Mouse (Mus musculus) c-Kit-negative CD71-positive TER-119-positive erythroid progenitor cells, embryonic 14.5 days (primary cell): ENCODE results near the gene Rilpl1.
"Not testable (repeated sequence)": the region's sequence is repeated elsewhere in the genome, so short reads cannot be mapped to it uniquely, and the experiment has no call there.

Experiments
- DNase-seq: peaks from one replicate; pipeline ENCODE4 v3.0.0-alpha.2; 2013; ENCODE audit warnings: low read depth, low spot score

The Rilpl1 gene

DNA sequence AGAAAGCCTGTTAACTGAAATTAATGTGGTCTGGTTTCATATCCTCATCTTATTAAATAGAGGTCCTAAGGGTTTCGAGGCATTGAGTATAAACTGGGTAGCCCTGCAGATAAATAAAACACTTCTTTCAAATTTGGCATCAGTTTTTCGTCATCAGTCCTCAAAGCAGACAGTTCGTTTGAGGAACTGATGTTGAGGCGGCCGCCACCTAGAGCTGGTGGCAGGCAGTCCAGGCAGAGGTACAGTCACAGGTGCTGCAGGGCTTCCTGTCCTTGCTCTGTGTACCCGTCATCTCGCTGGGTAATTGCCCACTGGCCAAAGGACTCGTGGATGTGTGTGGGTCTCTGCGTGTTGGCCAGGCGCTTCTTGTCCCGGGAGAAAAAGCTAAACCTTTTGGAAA lies 37.7 kb downstream of the Rilpl1 start:
- no peak for DNase-seq

DNA sequence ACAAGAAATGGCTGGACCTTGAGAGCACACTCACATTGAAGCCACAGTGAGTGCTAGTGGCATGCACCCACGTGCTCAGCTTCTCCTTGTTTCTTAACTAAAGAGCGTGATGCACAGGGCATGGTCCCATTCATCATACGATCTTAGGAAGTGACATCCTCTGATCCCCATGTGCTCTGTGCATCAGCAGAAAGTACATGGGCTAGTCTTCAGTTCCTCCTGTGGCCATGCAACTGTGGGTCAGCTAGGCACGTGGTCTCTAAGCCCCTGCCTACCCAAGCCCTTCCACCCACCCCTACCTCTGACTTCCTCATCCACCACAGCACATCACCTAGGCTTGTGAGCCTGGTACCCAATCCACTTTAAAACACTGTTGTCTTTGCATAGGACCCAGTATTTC lies 38.6 kb downstream of the Rilpl1 start:
- no peak for DNase-seq

DNA sequence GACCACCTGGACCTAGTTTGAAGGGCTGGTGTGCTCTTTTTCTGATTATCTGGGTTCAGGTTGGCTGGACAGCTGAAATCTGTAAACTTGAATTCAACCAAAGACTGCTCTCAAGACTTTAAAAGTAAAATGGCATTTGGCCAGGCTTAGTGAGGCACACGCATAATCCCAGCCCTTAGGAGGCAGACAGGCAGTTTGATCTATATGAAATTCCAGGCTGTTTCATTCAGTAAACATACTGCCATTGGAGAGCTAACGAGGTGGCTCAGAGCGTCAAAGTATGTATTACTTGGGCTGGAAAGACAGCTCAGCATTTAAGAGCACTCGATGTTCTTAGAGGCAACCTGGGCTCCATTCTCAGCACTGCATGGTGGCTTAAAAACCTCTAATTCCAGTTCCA lies 39.5 kb downstream of the Rilpl1 start:
- DNase-seq, result no peak

DNA sequence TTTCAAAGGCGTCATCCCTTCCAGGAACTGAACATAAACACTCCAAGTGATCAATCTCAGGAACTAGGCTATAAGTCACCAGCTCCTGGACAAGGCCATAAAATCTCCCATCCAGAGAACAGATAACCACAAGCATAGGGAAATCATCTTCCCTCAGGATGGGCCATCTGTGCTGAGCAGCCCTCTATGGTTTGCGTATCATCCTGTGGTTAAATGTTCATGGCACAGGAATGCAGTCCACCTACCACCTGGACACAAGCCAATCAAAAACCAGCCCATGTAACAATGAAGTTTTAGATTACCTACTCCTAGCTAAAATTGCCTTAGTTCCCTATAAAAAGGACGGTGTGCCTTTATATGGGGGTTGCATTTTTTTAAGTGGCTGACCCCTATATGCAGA lies 42.3 kb downstream of the Rilpl1 start:
- DNase-seq, result no peak

DNA sequence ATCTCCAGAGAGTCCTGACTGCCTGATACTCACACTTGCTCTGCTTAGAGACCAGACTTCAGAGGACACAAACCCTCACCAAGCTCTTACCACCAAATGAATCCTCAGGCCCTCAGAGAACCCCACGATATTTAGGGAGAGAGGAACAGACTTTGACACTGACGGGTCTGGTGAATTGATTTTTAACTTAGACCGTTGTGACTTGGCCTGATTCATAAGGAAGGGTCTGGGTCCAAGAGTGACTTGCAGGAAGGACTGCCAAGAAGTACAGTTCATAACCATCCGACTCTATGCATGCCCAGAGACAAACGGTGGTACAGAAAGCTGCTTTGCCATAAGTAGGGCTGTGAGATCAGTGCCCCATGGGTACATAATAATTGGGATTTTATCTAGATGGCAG lies 45.5 kb downstream of the Rilpl1 start:
- DNase-seq, result no peak

DNA sequence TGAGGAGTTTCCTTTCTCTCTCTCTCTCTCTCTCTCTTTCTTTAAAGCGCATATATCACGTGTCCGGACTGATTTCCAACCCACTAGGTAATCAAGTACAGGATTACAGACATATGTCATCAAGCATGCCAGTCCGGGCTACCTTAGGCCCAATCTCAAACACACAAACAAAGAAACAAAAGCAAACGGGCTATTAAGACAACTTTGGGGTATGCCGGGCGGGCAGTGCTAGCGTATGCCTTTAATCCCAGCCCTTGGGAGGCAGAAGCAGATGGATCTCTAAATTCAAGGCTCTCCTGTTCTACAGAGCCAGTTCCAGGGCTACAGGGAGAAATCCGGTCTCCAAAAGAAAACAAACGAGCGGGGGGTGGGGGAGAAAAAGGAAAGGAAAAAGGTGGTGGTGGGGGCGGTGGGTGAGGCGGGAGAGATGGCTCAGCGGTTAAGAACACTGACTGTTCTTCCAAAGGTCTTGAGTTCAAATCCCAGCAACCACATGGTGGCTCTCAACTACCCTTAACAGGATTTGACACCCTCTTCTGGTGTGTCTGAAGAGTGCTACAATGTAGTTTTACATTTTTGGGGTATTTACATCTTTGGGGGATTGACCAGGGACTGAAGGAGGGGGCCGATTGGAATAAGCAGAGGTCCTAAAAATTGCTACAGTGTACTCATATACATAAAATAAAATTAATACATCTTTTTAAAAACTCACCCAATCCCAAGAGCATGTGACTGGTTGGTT lies 47.4 kb downstream of the Rilpl1 start:
- DNase-seq, result no peak

DNA sequence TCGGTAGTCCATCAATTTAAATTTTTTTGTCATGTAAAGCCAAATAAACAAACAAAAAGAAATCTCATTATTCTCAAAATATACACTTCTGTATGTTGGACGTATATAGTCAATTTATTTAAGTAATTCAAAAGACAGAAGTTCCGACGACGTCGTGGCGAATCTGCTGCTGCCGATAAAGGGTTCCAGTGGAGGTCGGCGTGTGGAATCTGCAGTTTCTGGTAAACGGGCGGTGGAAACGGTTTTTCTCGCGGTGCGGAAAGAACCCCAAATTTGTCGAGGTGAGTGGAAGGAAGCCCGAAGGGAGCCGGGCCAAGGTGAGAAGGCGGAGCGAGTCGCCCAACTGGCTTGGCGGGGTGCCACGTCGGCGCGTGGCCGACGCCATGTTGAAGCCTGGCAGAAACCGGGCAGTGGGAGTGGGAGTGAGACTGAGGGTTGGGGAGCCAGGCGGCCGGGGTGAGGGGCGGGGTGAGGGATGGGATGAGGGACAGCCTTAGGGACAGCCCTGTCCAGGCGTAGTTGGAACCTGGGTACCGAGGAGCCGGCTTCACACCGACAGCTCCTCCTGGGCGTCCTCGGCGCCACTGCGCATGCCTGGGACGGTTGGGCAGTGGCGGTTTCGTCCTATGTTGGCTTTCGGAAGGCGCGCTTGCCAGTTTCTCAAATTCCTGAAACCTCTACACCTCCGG lies 48.1 kb downstream of the Rilpl1 start, which contains the start of gene Snrnp35:
TSS of gene Snrnp35 (plus strand) at position 169 of the 689 bp plus-strand sequence.
- peak; percentile 81 for DNase-seq

DNA sequence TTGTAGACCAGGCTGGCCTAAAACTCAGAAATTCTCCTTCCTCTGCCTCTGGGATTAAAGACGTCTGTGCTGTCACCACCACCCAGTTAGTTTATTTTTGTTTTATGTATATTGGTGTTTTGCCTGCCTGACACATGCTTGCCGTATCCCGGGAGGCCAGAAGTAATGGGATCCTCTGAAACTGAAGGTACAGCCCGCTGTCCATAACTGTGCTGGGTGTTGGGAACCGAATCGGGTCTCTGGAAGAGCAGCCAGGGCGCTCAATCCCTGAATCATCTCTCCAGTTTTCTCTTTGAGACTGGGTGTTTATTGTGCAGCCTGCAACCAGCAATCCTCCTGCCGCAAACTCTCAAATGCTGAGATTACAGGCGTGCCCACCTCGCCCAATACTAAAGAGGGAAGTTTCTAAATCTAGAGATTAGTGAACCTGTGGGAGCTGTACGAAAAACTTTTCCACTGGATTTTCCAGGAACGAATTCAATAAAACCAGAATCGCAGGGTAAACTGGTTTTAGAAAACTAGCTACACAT lies 48.7 kb downstream of the Rilpl1 start:
- DNase-seq, result no peak

DNA sequence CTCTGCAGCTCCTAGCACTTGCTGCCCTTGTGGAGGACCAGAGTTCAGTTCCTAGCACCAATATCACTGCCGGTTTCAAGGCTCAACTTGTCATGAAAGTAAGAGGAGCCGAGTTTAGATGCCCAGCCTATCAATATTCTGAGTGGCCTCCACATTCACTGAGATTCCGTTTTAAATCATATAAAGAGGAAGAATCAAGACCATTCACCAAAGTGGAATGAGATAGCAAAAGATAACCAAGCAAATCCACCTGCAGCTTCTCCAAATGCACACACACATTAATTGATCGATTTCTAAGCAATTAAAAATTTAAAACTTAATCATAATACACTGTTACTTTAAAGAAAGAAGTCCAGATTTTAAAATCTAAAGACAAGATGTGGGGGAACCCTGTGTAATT lies 49.5 kb downstream of the Rilpl1 start:
- no peak for DNase-seq

DNA sequence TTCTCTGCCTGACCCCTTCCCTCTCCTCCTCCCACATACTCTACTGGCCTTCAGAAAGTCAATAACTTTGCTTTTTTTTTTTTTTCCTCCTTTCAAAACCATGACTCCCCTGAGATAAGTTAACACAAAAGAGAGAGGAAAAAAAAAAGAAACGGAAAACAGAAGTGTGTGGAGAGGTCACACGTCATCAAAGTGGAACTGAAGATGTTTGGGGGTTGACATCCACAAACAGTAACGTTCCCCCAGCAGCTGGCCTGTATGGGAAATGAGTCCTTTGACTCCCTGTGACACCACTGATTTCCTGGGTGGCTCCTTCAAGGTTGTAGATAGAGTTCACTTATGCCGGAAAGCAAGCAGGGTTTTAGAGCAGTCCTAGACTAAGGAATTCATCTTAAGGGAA lies 51.1 kb downstream of the Rilpl1 start:
- no peak for DNase-seq

DNA sequence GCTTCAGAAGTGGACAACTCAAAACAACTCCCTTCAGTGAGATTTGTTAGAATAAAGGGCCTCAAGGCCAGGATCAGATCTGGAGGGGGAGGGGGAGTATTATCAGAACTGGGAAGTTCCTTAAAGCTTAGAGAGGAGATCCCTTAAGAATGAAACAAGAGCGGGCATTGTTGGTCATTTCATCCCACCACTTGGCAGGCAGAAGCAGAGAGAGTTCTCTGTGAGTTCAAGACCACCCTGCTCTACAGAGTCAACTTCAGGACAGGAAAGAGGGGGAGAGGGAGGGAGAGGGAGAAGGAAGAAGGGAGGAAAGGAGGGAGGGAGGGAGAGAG lies 52.4 kb downstream of the Rilpl1 start:
- DNase-seq, result no peak

DNA sequence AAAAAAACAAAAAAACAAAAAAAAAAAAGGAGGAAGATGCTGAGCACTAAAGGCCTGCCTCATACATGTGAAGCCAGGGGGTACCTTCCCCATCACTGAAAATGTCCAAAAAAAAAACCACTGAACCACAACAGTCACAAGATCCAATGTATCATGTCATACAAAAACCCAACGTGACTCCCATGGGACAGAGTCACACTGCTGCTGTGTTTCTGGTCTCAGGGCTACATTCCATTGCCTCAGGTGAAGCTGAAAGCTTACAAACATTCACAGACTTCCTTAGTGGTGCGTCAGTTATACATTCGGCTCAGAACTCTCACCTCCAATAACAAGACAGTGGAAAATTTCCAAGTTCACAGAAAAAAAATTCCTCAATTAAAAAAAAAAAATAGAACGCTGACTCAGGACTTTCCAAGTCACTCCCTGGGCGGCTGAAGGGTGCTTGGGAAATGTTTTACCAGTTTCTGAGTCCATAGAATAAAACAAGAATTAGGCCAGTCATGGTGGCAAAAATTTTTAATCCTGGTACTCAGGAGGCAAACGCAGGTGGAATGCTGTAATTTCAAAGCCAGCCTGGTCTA lies 60.5 kb downstream of the Rilpl1 start:
- DNase-seq, result no peak

DNA sequence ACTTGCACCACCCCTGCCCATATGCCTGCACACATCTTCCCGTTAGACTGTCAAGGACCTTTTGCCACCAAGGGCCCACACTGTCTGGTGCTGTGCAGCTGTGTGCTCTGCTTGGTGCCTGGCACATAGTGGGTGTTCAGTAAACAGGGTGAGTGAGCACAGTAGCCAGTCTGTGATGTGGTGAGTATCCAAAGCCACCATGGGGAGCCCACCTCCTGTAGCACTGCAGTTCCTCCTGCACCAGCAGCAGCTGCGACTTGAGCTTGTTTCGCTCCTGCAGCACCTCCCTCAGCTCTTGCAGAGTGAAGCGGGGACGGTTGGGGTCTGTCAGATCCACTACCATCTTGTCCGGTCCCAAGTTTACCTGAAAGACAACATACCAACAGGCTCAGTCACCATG lies 61.7 kb downstream of the Rilpl1 start:
- no peak for DNase-seq

DNA sequence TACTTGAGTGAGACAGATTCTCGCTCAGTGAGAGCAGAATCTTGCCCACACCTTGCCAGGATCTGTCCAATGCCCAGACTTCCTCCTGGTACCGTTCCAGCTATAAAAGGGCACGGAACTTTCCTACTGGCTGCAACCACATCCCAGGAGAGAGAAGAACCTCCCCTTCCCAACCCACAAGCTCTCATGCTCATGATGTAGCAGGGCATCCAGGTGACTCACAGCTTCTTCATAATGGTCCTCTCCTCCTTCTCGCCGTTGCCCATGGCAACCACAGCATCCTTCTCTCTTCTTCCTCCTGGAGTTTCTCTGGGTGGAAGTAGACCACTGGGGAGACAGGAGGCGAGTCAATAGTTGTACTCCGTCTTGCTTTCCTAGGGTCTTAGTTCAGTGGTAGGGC lies 62.8 kb downstream of the Rilpl1 start:
- DNase-seq, result no peak

DNA sequence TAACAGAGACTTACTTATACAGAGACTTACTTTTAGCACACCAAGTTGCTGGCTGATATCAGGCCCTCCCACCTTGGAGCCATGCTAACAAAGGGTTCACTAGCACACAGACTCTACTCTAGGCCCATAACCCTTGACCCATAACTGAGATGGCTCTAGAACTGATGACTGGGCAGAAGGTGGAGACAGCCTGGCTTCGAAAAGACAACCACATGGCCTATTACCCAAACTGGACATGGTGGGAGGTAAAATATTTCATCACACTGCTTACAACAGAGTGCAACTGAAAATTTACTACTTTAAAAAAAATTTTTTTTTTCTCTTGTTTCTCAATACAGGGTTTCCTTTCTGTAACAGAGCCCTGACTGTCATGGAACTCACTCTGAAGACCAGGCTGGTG lies 63.4 kb downstream of the Rilpl1 start:
- no peak for DNase-seq

DNA sequence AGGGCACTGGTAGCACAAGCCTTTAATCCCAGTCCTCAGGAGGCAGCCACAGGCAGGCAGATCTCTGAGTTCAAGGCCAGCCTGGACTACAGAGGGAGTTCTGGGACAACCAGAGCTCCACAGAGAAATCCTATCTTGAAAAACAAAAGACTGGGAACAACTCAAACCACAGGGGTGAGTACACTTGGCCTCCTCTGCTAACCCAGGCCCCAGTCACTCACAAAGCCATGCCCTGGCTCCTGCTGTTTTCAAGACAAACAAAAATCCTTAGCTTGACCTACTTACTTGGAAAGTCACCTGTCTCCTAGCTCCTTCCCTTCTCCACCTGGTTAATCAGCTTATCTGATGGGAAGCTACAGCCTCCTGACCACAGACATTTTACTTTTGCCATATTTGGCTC lies 66.3 kb downstream of the Rilpl1 start:
- DNase-seq, result no peak

DNA sequence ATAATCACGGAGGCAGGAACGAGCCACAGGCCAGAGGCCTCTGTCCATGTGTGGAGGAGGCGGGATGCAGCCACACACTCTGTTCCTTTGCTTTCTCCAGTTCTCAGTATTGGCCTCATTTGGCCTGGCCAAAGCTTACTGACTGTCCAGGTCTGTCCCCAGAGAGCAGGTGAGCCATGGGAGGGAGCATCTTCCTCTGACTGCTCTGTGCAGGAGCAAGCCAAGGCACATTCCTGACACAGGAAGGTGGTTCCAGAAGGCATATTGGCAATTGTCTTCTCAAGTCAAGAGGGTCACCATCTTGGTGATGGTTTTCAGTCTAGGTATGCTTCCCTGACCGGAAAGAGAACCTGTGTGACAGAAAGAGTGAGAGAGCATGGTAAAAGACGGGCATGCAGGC lies 67.7 kb downstream of the Rilpl1 start:
- no peak for DNase-seq

DNA sequence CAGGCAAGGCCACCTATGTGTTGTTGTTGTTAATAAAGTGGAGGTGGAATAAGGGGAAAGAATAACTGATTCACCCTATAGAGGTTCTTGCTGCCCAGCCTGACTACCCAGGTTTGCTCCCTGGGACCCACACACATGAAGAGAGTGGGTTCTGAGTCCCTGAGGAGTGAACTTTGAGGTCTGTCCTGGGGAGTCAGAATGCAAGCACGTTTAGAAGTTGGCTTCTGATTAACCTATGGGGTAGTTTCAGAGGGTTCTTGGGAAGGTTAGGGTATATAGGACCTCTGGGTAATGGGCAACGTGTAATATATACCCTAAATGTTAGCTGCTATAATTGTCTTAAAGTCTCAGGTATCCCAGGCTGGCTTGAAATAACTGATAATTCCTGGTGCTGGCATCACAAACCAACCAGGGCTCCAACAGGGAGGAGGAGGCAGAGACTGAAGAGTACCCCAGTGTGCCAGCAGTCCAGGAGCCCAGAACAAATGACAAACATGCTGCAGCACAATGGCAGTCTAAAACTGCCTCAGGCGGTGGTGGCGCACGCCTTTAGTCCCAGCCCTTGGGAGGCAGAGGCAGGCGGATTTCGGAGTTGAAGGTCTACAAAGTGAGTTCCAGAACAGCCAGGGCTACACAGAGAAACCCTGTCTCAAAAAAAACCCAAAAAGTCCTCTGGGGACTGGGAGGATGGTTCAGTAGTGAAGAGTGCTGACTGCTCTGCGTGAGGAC lies 68.7 kb downstream of the Rilpl1 start:
- no peak for DNase-seq

DNA sequence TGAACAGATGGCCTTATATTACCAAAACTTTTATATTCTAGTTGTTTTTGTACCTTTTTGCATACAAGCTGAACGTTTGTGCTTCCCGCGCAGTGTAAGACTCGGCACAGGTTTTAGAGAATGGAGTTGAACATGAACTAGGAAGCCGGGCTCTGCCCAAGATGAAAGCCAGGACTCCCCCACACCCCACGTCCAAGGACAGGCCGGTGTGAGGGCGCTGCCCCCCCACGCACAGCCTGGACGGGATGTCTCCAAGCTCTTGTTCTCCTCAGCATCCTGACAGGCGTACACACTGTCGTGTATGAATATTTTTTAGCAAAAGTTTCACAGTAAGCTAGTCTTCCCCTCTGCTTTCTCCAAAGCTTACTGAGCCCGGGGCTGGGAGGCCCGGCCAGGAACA lies 70.3 kb downstream of the Rilpl1 start:
- DNase-seq, result not testable (repeated sequence)

DNA sequence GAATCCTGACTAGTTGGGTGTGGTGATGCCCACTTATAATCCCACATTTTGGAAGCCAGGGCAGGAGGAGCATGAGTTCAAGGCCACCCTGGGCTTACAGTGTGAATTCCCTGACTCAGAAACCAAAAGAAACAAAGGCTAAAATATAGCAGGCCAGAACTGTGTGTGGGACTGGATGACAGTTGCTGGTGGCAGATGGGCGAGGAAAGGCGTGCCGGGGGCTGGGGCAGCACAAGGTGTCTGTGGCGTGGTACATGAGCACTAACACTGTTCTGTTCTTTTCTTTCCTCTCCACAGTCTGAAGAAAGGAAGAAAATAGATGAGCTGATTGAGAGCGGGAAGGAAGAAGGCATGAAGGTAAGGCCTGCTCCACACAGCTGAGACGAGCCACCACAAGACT lies 74.4 kb downstream of the Rilpl1 start:
- DNase-seq, result no peak

DNA sequence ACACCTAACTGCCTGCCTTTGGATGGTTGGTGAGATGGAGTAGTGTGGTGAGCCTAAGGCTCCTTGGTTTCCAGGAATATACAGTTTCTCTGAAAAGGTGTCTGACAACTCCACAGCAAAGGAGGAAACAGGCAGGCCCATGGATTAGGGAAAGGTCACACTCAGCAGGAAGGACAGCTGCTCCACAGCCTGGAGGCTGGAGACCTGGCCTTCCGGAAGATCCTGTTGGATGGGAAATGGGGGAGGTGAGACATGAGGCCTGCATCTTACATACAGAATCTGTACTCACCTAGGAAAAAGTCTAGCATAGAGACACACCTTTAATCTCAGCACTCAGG lies 77.1 kb downstream of the Rilpl1 start:
- no peak for DNase-seq

DNA sequence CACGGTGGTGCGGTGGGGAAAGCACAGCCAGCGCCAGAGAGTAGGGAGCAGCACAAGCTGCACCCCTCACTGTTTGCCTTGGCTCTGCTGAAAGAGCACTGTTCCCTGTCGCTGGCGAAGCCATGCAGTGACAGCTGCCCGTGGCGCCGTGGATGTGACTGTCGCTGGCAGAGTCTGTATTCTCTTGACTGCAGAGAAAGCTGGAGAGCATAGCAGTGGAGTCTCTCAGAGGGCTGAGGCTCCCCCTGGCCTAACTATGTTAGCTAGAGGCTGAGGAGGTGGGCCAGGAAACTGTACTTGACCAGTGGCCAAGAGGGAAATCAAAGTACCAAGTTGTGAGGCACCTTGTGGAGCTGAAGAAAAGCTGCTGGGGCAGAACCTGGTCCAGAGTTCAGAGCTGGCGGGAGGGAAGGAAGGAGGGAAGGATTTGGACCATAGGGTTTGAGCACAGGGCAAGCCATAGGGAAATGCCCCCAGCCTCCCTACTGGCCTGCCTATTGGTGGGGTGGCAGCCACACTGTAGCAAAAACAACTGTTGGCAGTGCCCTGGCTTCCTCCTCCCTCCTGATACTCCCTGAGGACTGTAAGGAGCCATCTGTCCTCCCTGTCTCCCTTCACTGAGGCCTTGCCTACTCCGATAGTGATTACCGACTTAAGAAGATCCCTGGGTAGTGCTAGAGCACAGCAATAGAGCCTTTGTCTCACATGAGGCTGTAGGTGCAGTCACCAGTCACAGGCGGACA lies 77.7 kb downstream of the Rilpl1 start:
- DNase-seq, result no peak
